Mouse (Mus musculus): Measurements from ENCODE around the gene Sgpp1.

- TF ChIP-seq HCFC1 (IDR thresholded peaks at IDR 0.05; ENCODE audit: borderline replicate concordance, insufficient read depth, low read length), result no peak
- TF ChIP-seq MAFK (IDR thresholded peaks at IDR 0.05; ENCODE audit: insufficient read depth, low read depth, low read length), result no peak
- no peak for TF ChIP-seq ZC3H11A (IDR thresholded peaks at IDR 0.05; ENCODE audit: borderline replicate concordance, low read depth, low read length)
- no peak for TF ChIP-seq CHD2 (IDR thresholded peaks at IDR 0.05; ENCODE audit: low read depth, low read length)
- TF ChIP-seq ZNF384 (IDR thresholded peaks at IDR 0.05; ENCODE audit: low read depth, low read length), result no peak
These were observed 48.8 kb upstream of the Sgpp1 start for GRCm38 (mm10) chr12:75784271-75784751.

All from ES-E14 (cell line).